Mouse (Mus musculus): ENCODE data around the gene Sry.

The Sry gene

DNA sequence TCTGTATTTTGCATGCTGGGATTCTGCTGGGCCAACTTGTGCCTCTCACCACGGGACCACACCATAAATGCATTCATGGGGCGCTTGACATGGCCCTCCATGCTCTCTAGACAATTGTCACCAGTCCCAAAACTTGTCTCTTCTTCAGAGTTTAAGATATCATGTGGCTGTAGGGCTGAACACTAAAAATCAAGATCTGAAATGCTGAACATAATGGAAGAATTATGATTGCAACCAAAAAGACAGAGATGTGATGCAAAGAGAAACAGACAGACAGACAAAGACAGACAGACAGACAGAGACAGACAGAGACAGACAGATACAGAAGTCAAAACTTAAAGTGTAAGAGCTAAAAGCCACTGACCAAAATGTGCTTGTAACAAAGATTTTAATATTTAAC lies at the start of gene Sry:
Gene Sry (minus strand): TSS at position 101 of the 400 bp plus-strand sequence.
- DNase-seq (ENCODE audit: low spot score): no peak
